Mouse (Mus musculus) forebrain, embryonic 16.5 days (tissue): ENCODE data around the gene Serpina3b. TPM values are rescaled to one million over a fixed set of nuclear protein-coding genes. Genes with fewer than 3 reads are reported as not detected.
"Not testable (repeated sequence)": the region's sequence is repeated elsewhere in the genome, so short reads cannot be mapped to it uniquely, and the experiment has no call there.

Source experiments
- ATAC-seq: fragments of 200-750 bp; cut with Nextera tagmentation; 2 replicates; pipeline ENCODE4 v1.8.0; 2017; ENCODE audit warnings: mild to moderate bottlenecking, moderate library complexity
- H3K27ac ChIP-seq: fragments of 300-500 bp; sonication (generic); 2 replicates; pipeline ENCODE4 v1.5.1; 2014; ENCODE audit warnings: low read length, control low read depth
- H3K27me3 ChIP-seq: fragments of 300-500 bp; sonication (generic); replicated peaks from 2 replicates; pipeline ENCODE4 v1.6.1; 2014; ENCODE audit warnings: low read length; ENCODE audit not compliant: control insufficient read depth, insufficient read depth
- H3K36me3 ChIP-seq: fragments of 300-500 bp; sonication (generic); 2 replicates; pipeline ENCODE4 v1.6.1; 2014; ENCODE audit not compliant: control insufficient read depth, insufficient read depth
- H3K4me1 ChIP-seq: fragments of 300-500 bp; sonication (generic); replicated peaks from 2 replicates; pipeline ENCODE4 v1.6.1; 2014; ENCODE audit warnings: low read length; ENCODE audit not compliant: control insufficient read depth, insufficient read depth
- H3K4me2 ChIP-seq: fragments of 300-500 bp; sonication (generic); 2 replicates; pipeline ENCODE4 v1.6.1; 2014; ENCODE audit warnings: mild to moderate bottlenecking, low read length, control low read depth
- H3K4me3 ChIP-seq: fragments of 300-500 bp; sonication (generic); replicated peaks from 2 replicates; pipeline ENCODE4 v1.5.1; 2014; ENCODE audit warnings: mild to moderate bottlenecking, low read length, control low read depth
- H3K9ac ChIP-seq: fragments of 300-500 bp; sonication (generic); replicated peaks from 2 replicates; pipeline ENCODE4 v1.6.1; 2014; ENCODE audit warnings: low read depth, low read length, control low read depth
- H3K9me3 ChIP-seq: fragments of 300-500 bp; sonication (generic); 2 replicates; pipeline ENCODE4 v1.6.1; 2016; ENCODE audit warnings: low read length; ENCODE audit not compliant: control insufficient read depth
- WGBS: fragments of 180-500 bp; shearing (Covaris S2); extraction: QIAGEN DNeasy Blood & Tissue Kit; methylation state at CpG from one replicate; pipeline ENCODE4 v1.1.7; 2014; 5-methylcytosine and 5-hydroxymethylcytosine counted together
- polyA plus RNA-seq: library from polyadenylated mRNA; unstranded; fragments of >200 nt; fragmentation: Nextera tagmentation; extraction: Ambion mirVana; gene quantifications from 2 replicates; pipeline ENCODE4 v1.2.1, GENCODE M21; 2015

Serpina3b gene
- polyA plus RNA-seq: 0.10 TPM in 1 of 2 replicates, not detected in the other

DNA sequence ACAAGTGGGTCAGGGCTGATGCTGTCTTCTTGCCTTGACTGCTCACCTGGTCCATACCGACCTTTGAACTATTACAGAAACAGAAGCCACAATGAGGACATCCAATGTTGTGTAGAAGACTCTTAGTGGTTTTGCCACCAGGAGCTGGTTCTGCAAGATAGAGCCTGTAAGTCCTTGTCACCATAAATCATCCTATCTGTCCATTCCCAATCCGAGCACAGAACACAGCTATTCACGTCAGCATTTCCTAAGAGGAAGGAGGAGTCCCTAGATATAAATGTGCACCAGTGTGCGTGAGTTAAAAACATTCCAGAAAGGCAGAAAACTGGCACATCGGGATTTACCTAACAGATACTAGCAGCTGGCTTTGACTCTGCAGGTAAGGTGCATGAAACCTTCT is at the start of gene Serpina3b:
TSS of gene Serpina3b (plus strand) at position 301 of the 400 bp plus-strand sequence.
- H3K4me1 ChIP-seq: no peaks in the 10 kb centered on the region
- no peak within 1 kb of the TSS for H3K4me3 ChIP-seq
- ATAC-seq: no peak
- no peaks in the 10 kb centered on the region for H3K9me3 ChIP-seq
- H3K36me3 ChIP-seq: no peaks in the 10 kb centered on the region
- H3K9ac ChIP-seq: no peak within 1 kb of the TSS
- no peak within 1 kb of the TSS for H3K27ac ChIP-seq
- no peak within 1 kb of the TSS for H3K4me2 ChIP-seq
- H3K27me3 ChIP-seq: no peaks in the 10 kb centered on the region
- 87% methylated on average over 5 of the region's 5 CpGs for WGBS

DNA sequence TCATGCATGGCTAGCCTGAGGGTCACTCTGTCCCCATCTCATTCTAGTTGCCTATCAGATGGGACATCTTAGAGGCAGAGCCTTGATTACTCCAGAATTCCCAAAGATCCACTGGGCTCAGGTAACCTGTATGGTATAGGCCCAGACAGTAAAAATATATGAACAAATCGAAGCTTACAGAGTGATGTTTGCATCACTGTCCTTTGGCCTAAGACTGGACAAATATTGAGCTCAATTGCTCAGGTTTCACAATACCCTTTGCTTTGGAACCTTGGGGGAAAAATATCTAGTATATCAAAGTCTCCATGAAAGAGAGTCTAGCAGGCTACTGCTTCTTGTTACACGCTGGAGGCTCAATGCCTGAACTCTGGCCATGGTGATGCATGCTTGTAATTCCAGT is 37.7 kb upstream of the Serpina3b start:
- H3K36me3 ChIP-seq: no peaks in the 10 kb centered on the region
- 81% methylated on average over 2 of the region's 2 CpGs for WGBS
- no peak overlapping the region for H3K4me2 ChIP-seq
- H3K9ac ChIP-seq: no peak overlapping the region
- no peaks in the 10 kb centered on the region for H3K27me3 ChIP-seq
- no peak overlapping the region for H3K4me3 ChIP-seq
- ATAC-seq: no peak
- no peak overlapping the region for H3K27ac ChIP-seq
- H3K9me3 ChIP-seq: no peaks in the 10 kb centered on the region
- no peaks in the 10 kb centered on the region for H3K4me1 ChIP-seq

DNA sequence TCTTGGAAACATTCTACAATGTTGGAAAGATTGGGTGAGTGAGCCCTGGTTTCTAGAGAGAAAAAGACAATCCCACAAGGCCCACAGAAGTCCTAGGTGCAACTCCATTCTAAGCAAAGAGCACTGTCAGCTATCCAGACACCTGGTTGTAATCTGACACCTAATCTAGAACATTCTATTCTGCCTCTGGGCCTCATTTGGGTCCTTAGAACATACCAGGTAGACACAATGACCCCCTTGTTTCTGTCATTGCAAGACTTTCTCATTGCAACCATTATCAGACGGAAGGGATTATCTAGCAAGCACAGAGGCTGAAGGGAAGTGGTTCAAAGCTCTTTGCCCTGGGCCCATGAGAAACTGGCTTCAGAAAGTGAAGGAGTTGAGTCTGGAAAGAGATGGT is 36.5 kb upstream of the Serpina3b start:
- Histone ChIP-seq H3K27ac (no peak overlapping the region), H3K36me3 (no peaks in the 10 kb centered on the region), H3K27me3 (no peaks in the 10 kb centered on the region), H3K4me1 (no peaks in the 10 kb centered on the region), H3K4me3 (no peak overlapping the region), H3K9me3 (no peaks in the 10 kb centered on the region), H3K9ac (no peak overlapping the region), H3K4me2 (no peak overlapping the region)
- ATAC-seq: no peak
- 84% methylated on average over 1 of the region's 1 CpGs for WGBS

DNA sequence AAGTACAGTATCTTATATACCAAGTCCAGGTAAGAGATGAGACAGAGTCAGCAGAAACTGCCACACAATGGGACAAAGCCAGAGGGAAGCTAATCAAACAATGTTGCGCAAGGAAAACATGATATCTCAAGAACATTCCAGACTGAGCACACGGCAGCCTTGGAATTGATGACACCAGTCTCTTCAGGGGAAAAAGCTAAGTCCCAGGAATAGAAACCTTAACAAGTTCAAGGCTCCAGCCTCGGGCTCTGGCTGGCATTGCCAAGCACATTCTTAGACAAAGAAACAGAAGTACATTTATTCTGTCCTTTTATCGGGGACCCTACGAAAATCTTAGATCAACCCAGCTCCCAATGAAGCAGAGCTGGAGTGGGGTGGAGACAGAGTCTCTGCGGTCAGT is 27.0 kb upstream of the Serpina3b start, which contains the start of gene Serpina5:
TSS of gene Serpina5 (plus strand) at position 346 of the 400 bp plus-strand sequence.
- H3K9ac ChIP-seq: no peak within 1 kb of the TSS
- no peaks in the 10 kb centered on the region for H3K36me3 ChIP-seq
- H3K27me3 ChIP-seq: no peaks in the 10 kb centered on the region
- H3K27ac ChIP-seq: no peak within 1 kb of the TSS
- 91% methylated on average over 6 of the region's 6 CpGs for WGBS
- no peaks in the 10 kb centered on the region for H3K4me1 ChIP-seq
- H3K4me2 ChIP-seq: no peak within 1 kb of the TSS
- ATAC-seq: no peak
- H3K4me3 ChIP-seq: no peak within 1 kb of the TSS
- no peaks in the 10 kb centered on the region for H3K9me3 ChIP-seq

DNA sequence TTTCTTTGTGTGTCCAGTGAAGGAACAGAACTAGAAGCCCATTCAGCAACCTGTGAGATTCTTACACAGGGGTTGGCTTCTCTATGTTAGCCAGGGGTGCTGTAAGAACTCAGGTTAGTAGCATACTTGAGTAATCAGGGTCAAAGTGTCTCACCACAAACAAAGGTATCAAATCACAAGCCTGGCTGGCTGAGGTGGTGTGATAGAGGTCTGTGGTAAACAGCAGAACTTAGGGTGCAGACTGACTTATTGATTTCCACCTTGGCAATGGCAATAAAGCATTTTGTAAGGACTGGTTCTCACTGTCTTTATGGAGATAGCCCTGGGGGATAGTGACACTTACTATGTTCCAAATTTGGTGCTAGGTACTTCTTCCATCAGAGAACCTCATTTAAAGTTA is 21.9 kb upstream of the Serpina3b start:
- H3K4me3 ChIP-seq: no peak overlapping the region
- no peaks in the 10 kb centered on the region for H3K36me3 ChIP-seq
- H3K9ac ChIP-seq: no peak overlapping the region
- no peak overlapping the region for H3K4me2 ChIP-seq
- no peaks in the 10 kb centered on the region for H3K9me3 ChIP-seq
- ATAC-seq: no peak
- H3K4me1 ChIP-seq: no peaks in the 10 kb centered on the region
- H3K27me3 ChIP-seq: no peaks in the 10 kb centered on the region
- H3K27ac ChIP-seq: no peak overlapping the region

DNA sequence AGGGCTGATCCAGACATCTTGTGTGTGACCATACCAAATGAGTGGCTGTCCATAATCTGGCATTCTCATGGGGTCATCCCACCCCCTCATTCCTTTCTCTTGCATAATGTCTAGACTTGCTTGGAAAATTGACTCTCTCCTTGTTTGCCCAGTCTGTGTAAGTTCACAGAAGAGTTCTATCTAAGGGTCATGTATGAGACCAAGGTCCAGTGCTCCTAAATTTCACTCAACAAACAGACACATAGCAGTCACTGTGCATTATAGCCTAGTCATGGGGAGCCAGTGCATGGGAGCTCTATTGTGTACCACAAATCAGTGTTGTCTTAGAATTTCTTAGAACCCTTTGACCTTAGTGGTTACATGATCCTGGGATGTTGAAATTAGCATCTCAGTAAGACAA is 20.9 kb upstream of the Serpina3b start:
- no peak overlapping the region for H3K4me3 ChIP-seq
- H3K27ac ChIP-seq: no peak overlapping the region
- H3K9me3 ChIP-seq: no peaks in the 10 kb centered on the region
- no peaks in the 10 kb centered on the region for H3K4me1 ChIP-seq
- H3K27me3 ChIP-seq: no peaks in the 10 kb centered on the region
- H3K4me2 ChIP-seq: no peak overlapping the region
- no peak for ATAC-seq
- no peaks in the 10 kb centered on the region for H3K36me3 ChIP-seq
- H3K9ac ChIP-seq: no peak overlapping the region

DNA sequence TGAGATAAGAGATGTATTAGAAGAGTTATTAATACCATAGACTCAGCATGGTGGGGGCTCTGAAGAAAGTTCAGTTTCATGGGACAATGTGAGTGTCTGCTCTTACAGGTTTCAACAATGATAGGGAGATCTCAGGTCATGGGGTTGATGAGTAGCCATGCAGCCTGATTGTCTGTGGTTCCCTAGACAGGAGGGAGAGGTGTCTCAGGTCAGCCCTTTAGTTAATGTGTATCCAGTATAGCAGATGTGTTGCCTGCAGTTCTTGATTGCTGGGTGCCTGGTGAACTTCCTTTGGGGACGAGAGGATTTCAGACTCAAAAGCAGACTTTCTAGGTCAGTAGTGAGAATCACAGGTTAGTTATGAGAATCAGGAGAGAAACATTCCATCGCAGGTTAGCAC is 19.3 kb upstream of the Serpina3b start:
- ATAC-seq: no peak
- WGBS: 84% methylated on average over 2 of the region's 2 CpGs
- H3K9me3 ChIP-seq: no peaks in the 10 kb centered on the region
- no peak overlapping the region for H3K9ac ChIP-seq
- H3K27ac ChIP-seq: no peak overlapping the region
- no peaks in the 10 kb centered on the region for H3K4me1 ChIP-seq
- H3K27me3 ChIP-seq: no peaks in the 10 kb centered on the region
- H3K36me3 ChIP-seq: no peaks in the 10 kb centered on the region
- H3K4me2 ChIP-seq: no peak overlapping the region
- H3K4me3 ChIP-seq: no peak overlapping the region

DNA sequence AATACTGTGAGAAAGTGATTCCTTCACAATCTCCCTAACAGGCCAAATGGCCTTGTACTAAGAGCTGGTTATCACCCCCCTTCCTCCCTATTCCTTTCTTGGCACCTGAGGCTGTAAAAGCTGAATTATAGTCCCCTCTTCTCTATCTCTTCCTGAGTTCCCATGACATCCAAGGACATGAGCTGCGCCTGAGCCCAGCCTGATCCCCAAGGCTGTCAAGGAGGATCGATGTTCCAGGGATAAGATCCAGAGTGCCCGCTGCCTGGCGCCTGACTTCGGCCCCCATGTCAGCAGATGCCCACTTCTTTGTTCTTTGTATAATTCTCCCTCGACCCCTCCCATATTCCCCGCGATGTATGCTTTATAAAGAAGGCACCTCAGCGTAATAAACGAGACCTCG is 15.5 kb upstream of the Serpina3b start, which contains the start of gene Serpina3a:
TSS of gene Serpina3a (plus strand) at position 392 of the 400 bp plus-strand sequence.
- H3K4me1 ChIP-seq, H3K9me3 ChIP-seq, H3K9ac ChIP-seq, H3K27me3 ChIP-seq, H3K27ac ChIP-seq, H3K4me2 ChIP-seq, H3K4me3 ChIP-seq, ATAC-seq, H3K36me3 ChIP-seq: not testable (repeated sequence)
- WGBS: 89% methylated on average over 10 of the region's 11 CpGs

DNA sequence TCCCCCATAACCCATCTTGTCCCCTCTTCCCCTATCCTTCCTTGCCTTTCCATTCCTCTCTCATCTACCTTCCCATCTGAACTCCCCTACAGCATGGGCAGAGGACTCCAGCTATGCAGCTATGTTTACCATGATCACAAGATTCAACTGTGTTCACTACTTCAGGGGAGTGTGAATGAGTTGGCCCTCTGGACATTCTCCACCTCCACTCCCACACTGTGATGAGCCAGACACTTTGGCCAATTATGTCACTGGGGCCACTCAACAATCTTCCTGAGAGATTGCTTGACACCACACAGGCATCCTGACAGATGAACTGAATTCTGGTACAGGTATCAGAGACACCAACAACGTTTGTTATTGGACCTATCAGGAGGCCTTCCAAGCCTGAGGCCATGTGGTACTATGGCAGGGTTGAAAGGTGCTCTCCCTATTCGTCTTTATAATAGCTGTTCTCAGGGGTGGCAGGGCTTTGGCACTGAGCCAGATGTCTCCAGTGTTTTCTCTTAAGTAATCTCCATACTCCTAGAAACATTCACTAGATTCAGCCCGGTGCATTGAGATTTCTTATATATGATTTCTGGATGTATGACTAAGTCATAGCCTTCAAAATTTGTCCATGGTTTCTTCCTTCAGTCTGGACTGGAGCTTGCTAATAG is 12.7 kb upstream of the Serpina3b start:
- Histone ChIP-seq H3K9me3 (no peaks in the 10 kb centered on the region), H3K9ac (no peak overlapping the region), H3K4me1 (no peaks in the 10 kb centered on the region), H3K27me3 (no peaks in the 10 kb centered on the region), H3K27ac (no peak overlapping the region), H3K4me2 (no peak overlapping the region), H3K36me3 (no peaks in the 10 kb centered on the region), H3K4me3 (no peak overlapping the region)
- 46% methylated on average over 3 of the region's 3 CpGs for WGBS
- no peak for ATAC-seq

DNA sequence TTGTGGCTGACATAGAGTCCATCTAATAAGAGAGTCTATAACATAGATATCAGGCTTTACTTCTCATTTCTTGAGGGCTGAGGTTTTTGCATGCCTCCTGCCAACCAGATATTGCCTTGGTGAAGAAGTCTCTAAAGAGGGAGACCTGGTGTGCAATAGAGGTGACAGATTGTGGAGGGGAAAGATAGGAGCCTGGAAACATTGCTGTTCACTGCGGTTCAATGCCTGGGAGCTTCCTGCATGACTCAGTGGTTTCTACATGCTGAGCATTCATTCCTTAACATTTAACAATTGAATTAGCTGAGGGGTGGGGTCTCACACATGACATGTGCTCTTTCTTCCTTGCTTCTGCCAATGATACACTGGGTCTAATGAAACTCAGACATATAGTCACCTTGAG is 4.7 kb upstream of the Serpina3b start:
- no peak overlapping the region for H3K27ac ChIP-seq
- H3K4me3 ChIP-seq: no peak overlapping the region
- no peak overlapping the region for H3K9ac ChIP-seq
- 92% methylated on average over 1 of the region's 1 CpGs for WGBS
- no peaks in the 10 kb centered on the region for H3K36me3 ChIP-seq
- no peak for ATAC-seq
- no peaks in the 10 kb centered on the region for H3K9me3 ChIP-seq
- no peaks in the 10 kb centered on the region for H3K4me1 ChIP-seq
- H3K27me3 ChIP-seq: no peaks in the 10 kb centered on the region
- H3K4me2 ChIP-seq: no peak overlapping the region
